Comparison of ENCODE assay signal across 8 mouse cellular contexts in genomic region chr8:70606780-70607602, GRCm38 (mm10). TPM values are rescaled to one million over a fixed set of nuclear protein-coding genes. Genes with fewer than 3 reads are reported as not detected.
A peak's percentile ranks its signal among the peaks of the same experiment; 100 is the strongest.
DNase-seq lines count a peak whose midpoint lies in the region; ATAC-seq and TF ChIP-seq lines count a peak whose summit lies in the region.

No protein-coding gene starts in this region.

- peak overlapping the region; percentile 79 for H3K4me2 ChIP-seq in hindbrain, embryonic 13.5 days
- peak overlapping the region; percentile 100 for H3K4me2 ChIP-seq in liver, embryonic 15.5 days

- H3K4me1 ChIP-seq in heart, embryonic 10.5 days, result peaks cover 58% of the 10 kb centered on the region
- H3K4me1 ChIP-seq in bone marrow macrophage, adult 2 months (ENCODE audit: control insufficient read depth, insufficient read depth, low read length), result peaks cover 21% of the 10 kb centered on the region
- H3K4me1 ChIP-seq in hindbrain, embryonic 13.5 days (replicated peaks), result peaks cover 83% of the 10 kb centered on the region
- H3K4me1 ChIP-seq in liver, embryonic 15.5 days (replicated peaks), result peaks cover 83% of the 10 kb centered on the region

- intact Hi-C loops in heart, postnatal 14 days (cut with DNase I), result no loop called here

- H3K9ac ChIP-seq in hindbrain, embryonic 13.5 days, result peak overlapping the region; percentile 93
- H3K9ac ChIP-seq in liver, embryonic 15.5 days, result peak overlapping the region; percentile 74; the same call in 1 of the 2 replicates

- peak overlapping the region; percentile 83 for H3K4me3 ChIP-seq in heart, embryonic 10.5 days
- peak overlapping the region; percentile 84 for H3K4me3 ChIP-seq in bone marrow macrophage, adult 2 months (ENCODE audit: insufficient read depth, low read length)
- H3K4me3 ChIP-seq in hindbrain, embryonic 13.5 days, result peak overlapping the region; percentile 75
- H3K4me3 ChIP-seq in liver, embryonic 15.5 days (replicated peaks), result peak overlapping the region; percentile 76

- DNase-seq in heart, embryonic 10.5 days (ENCODE audit: low spot score), result no peak
- DNase-seq in heart, postnatal 14 days, result no peak
- DNase-seq in B cell, adult 2 months, result no peak
- no peak for DNase-seq in testis, postnatal 10 days (ENCODE audit: low spot score)
- DNase-seq in ovary, postnatal 10 days (ENCODE audit: low spot score), result no peak

- peaks cover 16% of the 10 kb centered on the region for H3K36me3 ChIP-seq in heart, embryonic 10.5 days
- H3K36me3 ChIP-seq in hindbrain, embryonic 13.5 days, result peaks cover 11% of the 10 kb centered on the region
- peaks cover 9% of the 10 kb centered on the region for H3K36me3 ChIP-seq in liver, embryonic 15.5 days (replicated peaks)

- H3K27ac ChIP-seq in heart, embryonic 10.5 days, result peak overlapping the region; percentile 97
- H3K27ac ChIP-seq in bone marrow macrophage, adult 2 months (ENCODE audit: insufficient read depth, low read depth, low read length), result peak overlapping the region; percentile 76; the same call in 1 of the 2 replicates
- H3K27ac ChIP-seq in hindbrain, embryonic 13.5 days, result no peak overlapping the region
- no peak overlapping the region; the same call in 1 of the 2 replicates for H3K27ac ChIP-seq in liver, embryonic 15.5 days (replicated peaks)

- peaks cover 4% of the 10 kb centered on the region; the same call in 1 of the 2 replicates for H3K27me3 ChIP-seq in heart, embryonic 10.5 days (ENCODE audit: insufficient read depth, poor library complexity, severe bottlenecking)
- H3K27me3 ChIP-seq in hindbrain, embryonic 13.5 days, result 0 out of 2 replicates have a peak, but pooled peaks cover 2% of the 10 kb centered on the region
- H3K27me3 ChIP-seq in liver, embryonic 15.5 days, result peaks cover 16% of the 10 kb centered on the region

- TF ChIP-seq POLR2A in bone marrow macrophage, adult 2 months (IDR thresholded peaks at IDR 0.05; ENCODE audit: borderline replicate concordance, low read depth, low read length), result no peak

- no peaks in the 10 kb centered on the region for H3K9me3 ChIP-seq in heart, embryonic 10.5 days
- H3K9me3 ChIP-seq in hindbrain, embryonic 13.5 days, result no peaks in the 10 kb centered on the region
- H3K9me3 ChIP-seq in liver, embryonic 15.5 days (replicated peaks), result no peaks in the 10 kb centered on the region

- WGBS in heart, embryonic 10.5 days, result 63% methylated on average over 18 of the region's 18 CpGs
- 69% methylated on average over 18 of the region's 18 CpGs for WGBS in hindbrain, embryonic 13.5 days
- 46% methylated on average over 18 of the region's 18 CpGs for WGBS in liver, embryonic 15.5 days (ENCODE audit: insufficient replicate concordance)

- ATAC-seq in hindbrain, embryonic 13.5 days (ENCODE audit: low FRiP score), result no peak
- no peak for ATAC-seq in liver, embryonic 15.5 days (ENCODE audit: insufficient read depth)

- no peak for TF ChIP-seq CTCF in bone marrow macrophage, adult 2 months (IDR thresholded peaks at IDR 0.05; ENCODE audit: low read depth, low read length)

RNA-seq across cellular contexts. Expression of gene Ssbp4, which starts 1.7 kb away (rescaled TPM):
- polyA plus RNA-seq in heart, embryonic 10.5 days (2016; fragmentation: Nextera tagmentation; extraction: Ambion mirVana), result 67.3 and 107 TPM in 2 replicates
- total RNA-seq in heart, postnatal 14 days (2021), result 10 to 100 TPM; 39.7 to 46.4 TPM
- polyA plus RNA-seq in bone marrow macrophage, adult 2 months (2012; ENCODE audit: insufficient read depth, insufficient read length, missing spikeins), result 106 and 123 TPM in 2 replicates
- polyA plus RNA-seq in hindbrain, embryonic 13.5 days (2015; fragmentation: Nextera tagmentation; extraction: Ambion mirVana), result 122 and 132 TPM in 2 replicates
- 37.8 and 47.7 TPM in 2 replicates for polyA plus RNA-seq in liver, embryonic 15.5 days (2015; fragmentation: Nextera tagmentation; extraction: Ambion mirVana)

RNA-seq across cellular contexts. Expression of gene Lrrc25, which starts 9.0 kb away (rescaled TPM):
- 0.15 and 1.4 TPM in 2 replicates for polyA plus RNA-seq in heart, embryonic 10.5 days (2016; fragmentation: Nextera tagmentation; extraction: Ambion mirVana)
- 1 to 10 TPM; 1.8 to 2.5 TPM for total RNA-seq in heart, postnatal 14 days (2021)
- polyA plus RNA-seq in bone marrow macrophage, adult 2 months (2012; ENCODE audit: insufficient read depth, insufficient read length, missing spikeins), result 185 and 197 TPM in 2 replicates
- 1.5 and 1.9 TPM in 2 replicates for polyA plus RNA-seq in hindbrain, embryonic 13.5 days (2015; fragmentation: Nextera tagmentation; extraction: Ambion mirVana)
- polyA plus RNA-seq in liver, embryonic 15.5 days (2015; fragmentation: Nextera tagmentation; extraction: Ambion mirVana), result 7.2 and 7.4 TPM in 2 replicates

RNA-seq across cellular contexts. Expression of gene Isyna1, which starts 12.8 kb away (rescaled TPM):
- polyA plus RNA-seq in heart, embryonic 10.5 days (2016; fragmentation: Nextera tagmentation; extraction: Ambion mirVana), result 192 and 214 TPM in 2 replicates
- total RNA-seq in heart, postnatal 14 days (2021), result 10 to 100 TPM; 25.8 to 27.7 TPM
- polyA plus RNA-seq in bone marrow macrophage, adult 2 months (2012; ENCODE audit: insufficient read depth, insufficient read length, missing spikeins), result 36.0 and 41.4 TPM in 2 replicates
- 121 and 125 TPM in 2 replicates for polyA plus RNA-seq in hindbrain, embryonic 13.5 days (2015; fragmentation: Nextera tagmentation; extraction: Ambion mirVana)
- 43.2 and 44.7 TPM in 2 replicates for polyA plus RNA-seq in liver, embryonic 15.5 days (2015; fragmentation: Nextera tagmentation; extraction: Ambion mirVana)

RNA-seq across cellular contexts. Expression of gene Gdf15, which starts 25.3 kb away (rescaled TPM):
- polyA plus RNA-seq in heart, embryonic 10.5 days (2016; fragmentation: Nextera tagmentation; extraction: Ambion mirVana), result 0.43 and 1.6 TPM in 2 replicates
- 1 to 10 TPM in 1 of 2 experiments, under 1 TPM in 1; 0.41 to 1.6 TPM for total RNA-seq in heart, postnatal 14 days (2021)
- polyA plus RNA-seq in bone marrow macrophage, adult 2 months (2012; ENCODE audit: insufficient read depth, insufficient read length, missing spikeins), result 3.3 and 4.9 TPM in 2 replicates
- polyA plus RNA-seq in hindbrain, embryonic 13.5 days (2015; fragmentation: Nextera tagmentation; extraction: Ambion mirVana), result 0.12 and 0.14 TPM in 2 replicates
- polyA plus RNA-seq in liver, embryonic 15.5 days (2015; fragmentation: Nextera tagmentation; extraction: Ambion mirVana), result 3.4 and 4.3 TPM in 2 replicates

RNA-seq across cellular contexts. Expression of gene Pgpep1, which starts 53.2 kb away (rescaled TPM):
- 38.0 and 42.0 TPM in 2 replicates for polyA plus RNA-seq in heart, embryonic 10.5 days (2016; fragmentation: Nextera tagmentation; extraction: Ambion mirVana)
- 10 to 100 TPM; 38.4 to 46.8 TPM for total RNA-seq in heart, postnatal 14 days (2021)
- 33.0 and 35.2 TPM in 2 replicates for polyA plus RNA-seq in bone marrow macrophage, adult 2 months (2012; ENCODE audit: insufficient read depth, insufficient read length, missing spikeins)
- polyA plus RNA-seq in hindbrain, embryonic 13.5 days (2015; fragmentation: Nextera tagmentation; extraction: Ambion mirVana), result 103 and 105 TPM in 2 replicates
- 21.7 and 22.3 TPM in 2 replicates for polyA plus RNA-seq in liver, embryonic 15.5 days (2015; fragmentation: Nextera tagmentation; extraction: Ambion mirVana)

Comparison
In these comparisons a context has a peak if more than half of its experiments do, and no peak if none do; other contexts are left out.
1. H3K27ac ChIP-seq: peak in heart, embryonic 10.5 days (single experiment) and bone marrow macrophage, adult 2 months (single experiment); none in hindbrain, embryonic 13.5 days (single experiment) and liver, embryonic 15.5 days (single experiment).
2. RNA of gene Lrrc25, which starts 9.0 kb away (polyA plus RNA-seq): 185 to 197 TPM in bone marrow macrophage, adult 2 months; 7.2 to 7.4 TPM in liver, embryonic 15.5 days, 1.5 to 1.9 TPM in hindbrain, embryonic 13.5 days and 0.15 to 1.4 TPM in heart, embryonic 10.5 days; every median in the first group is over 10 times any median in the second.
3. Peak in every context shown above with its lines, with median percentiles within 50 percentile points of each other: H3K4me3 ChIP-seq.